Mouse (Mus musculus) MEL (cell line): ENCODE measurements around the gene Stat5a. TPM values are rescaled to one million over a fixed set of nuclear protein-coding genes. Genes with fewer than 3 reads are reported as not detected.
A peak's percentile ranks its signal among the peaks of the same experiment; 100 is the strongest.

ENCODE experiments used
- DNase-seq: peaks from one replicate; pipeline ENCODE4 v3.0.0; 2011; ENCODE audit warnings: low read depth, low spot score
- H3K27ac ChIP-seq: 2 replicates; pipeline ENCODE4 v1.5.1; 2012; ENCODE audit warnings: low read depth, mild to moderate bottlenecking, control low read depth, low read length, moderate library complexity; ENCODE audit not compliant: control insufficient read depth
- H3K27me3 ChIP-seq, 2 experiments: fragments of 150-350 bp in 1 of 2; sonication (generic) in 1 of 2; 2 replicates each; pipeline ENCODE4 v1.6.1; 2012; ENCODE audit warnings: low read length in 2 of 2, mild to moderate bottlenecking in 2 of 2, improper control_type of control experiment in 1 of 2, moderate library complexity in 1 of 2; ENCODE audit not compliant: insufficient read depth in 2 of 2, control insufficient read depth in 1 of 2
- H3K36me3 ChIP-seq, 2 experiments: 2 replicates each; pipeline ENCODE4 v1.6.1; 2012 to 2014; ENCODE audit warnings: low read length in 2 of 2, improper control_type of control experiment in 1 of 2, inconsistent platforms in 1 of 2, mild to moderate bottlenecking in 1 of 2; ENCODE audit not compliant: insufficient read depth in 2 of 2, control insufficient read depth in 1 of 2
- H3K4me1 ChIP-seq, 2 experiments: fragments of 150-350 bp in 1 of 2; sonication (generic) in 1 of 2; 2 replicates each; pipeline ENCODE4 v1.6.1; 2012; ENCODE audit warnings: low read length in 2 of 2, improper control_type of control experiment in 1 of 2, mild to moderate bottlenecking in 1 of 2; ENCODE audit not compliant: insufficient read depth in 2 of 2, control insufficient read depth in 1 of 2
- H3K4me3 ChIP-seq, 2 experiments: fragments of 150-350 bp in 1 of 2; sonication (generic) in 1 of 2; 2 replicates each; pipeline ENCODE4 v1.5.1; 2012; ENCODE audit warnings: low read depth in 2 of 2, low read length in 2 of 2, mild to moderate bottlenecking in 2 of 2, moderate library complexity in 2 of 2, control low read depth in 1 of 2, improper control_type of control experiment in 1 of 2; ENCODE audit not compliant: control insufficient read depth in 1 of 2, insufficient read depth in 1 of 2
- H3K79me2 ChIP-seq: 2 replicates; pipeline ENCODE4 v1.6.1; 2012; ENCODE audit warnings: mild to moderate bottlenecking, low read length, moderate library complexity; ENCODE audit not compliant: control insufficient read depth, poor library complexity, insufficient read depth
- H3K9ac ChIP-seq: 2 replicates; pipeline ENCODE4 v1.6.1; 2012; ENCODE audit warnings: low read depth, mild to moderate bottlenecking, control low read depth, low read length, moderate library complexity; ENCODE audit not compliant: control insufficient read depth, poor library complexity, severe bottlenecking
- H3K9me3 ChIP-seq: fragments of 150-350 bp; sonication (generic); replicated peaks from 2 replicates; pipeline ENCODE4 v1.6.1; 2012; ENCODE audit warnings: mild to moderate bottlenecking, low read length, improper control_type of control experiment, moderate library complexity; ENCODE audit not compliant: insufficient read depth
- BHLHE40 ChIP-seq: IDR thresholded peaks from 2 replicates; pipeline ENCODE4 v1.6.1; 2012; ENCODE audit warnings: low read depth, mild to moderate bottlenecking, inconsistent platforms, low read length, improper control_type of control experiment, borderline replicate concordance
- CHD1 ChIP-seq: IDR thresholded peaks from 2 replicates; pipeline ENCODE4 v1.6.1; 2012; ENCODE audit warnings: low read depth, mild to moderate bottlenecking, inconsistent platforms, low read length, improper control_type of control experiment
- CHD2 ChIP-seq: IDR thresholded peaks from 2 replicates; pipeline ENCODE4 v1.6.1; 2011; ENCODE audit warnings: low read length, improper control_type of control experiment
- CTCF ChIP-seq, 3 experiments: IDR thresholded peaks in 2 of 3; conservative IDR thresholded peaks in 1 of 3; 2 replicates each; pipeline ENCODE4 v1.5.1; 2011 to 2012; ENCODE audit warnings: low read length in 3 of 3, low read depth in 2 of 3, mild to moderate bottlenecking in 2 of 3, improper control_type of control experiment in 1 of 3, inconsistent platforms in 1 of 3, mixed read lengths in 1 of 3, moderate library complexity in 1 of 3; ENCODE audit not compliant: control insufficient read depth in 1 of 3, insufficient read depth in 1 of 3, poor library complexity in 1 of 3, severe bottlenecking in 1 of 3
- E2F4 ChIP-seq: IDR thresholded peaks from 2 replicates; pipeline ENCODE4 v1.6.1; 2011; ENCODE audit warnings: low read depth, low read length, improper control_type of control experiment, borderline replicate concordance
- ELF1 ChIP-seq: IDR thresholded peaks from 2 replicates; pipeline ENCODE4 v1.6.1; 2014; ENCODE audit warnings: low read depth, mild to moderate bottlenecking, inconsistent platforms, low read length, improper control_type of control experiment, moderate library complexity
- EP300 ChIP-seq, 2 experiments: IDR thresholded peaks; 2 replicates each; pipeline ENCODE4 v1.6.1; 2011; ENCODE audit warnings: improper control_type of control experiment in 2 of 2, low read length in 2 of 2, low read depth in 1 of 2, mild to moderate bottlenecking in 1 of 2
- ETS1 ChIP-seq: IDR thresholded peaks from 2 replicates; pipeline ENCODE4 v1.6.1; 2012; ENCODE audit warnings: low read depth, mild to moderate bottlenecking, inconsistent platforms, low read length, improper control_type of control experiment, moderate library complexity
- GABPA ChIP-seq: IDR thresholded peaks from 2 replicates; pipeline ENCODE4 v1.6.1; 2012; ENCODE audit warnings: low read depth, mild to moderate bottlenecking, inconsistent platforms, low read length, improper control_type of control experiment, moderate library complexity
- GATA1 ChIP-seq: IDR thresholded peaks from 2 replicates; pipeline ENCODE4 v1.6.1; 2011; ENCODE audit warnings: low read depth, low read length, improper control_type of control experiment
- HCFC1 ChIP-seq: IDR thresholded peaks from 2 replicates; pipeline ENCODE4 v1.6.1; 2012; ENCODE audit warnings: low read depth, mild to moderate bottlenecking, inconsistent platforms, low read length, improper control_type of control experiment, moderate library complexity
- JUND ChIP-seq: IDR thresholded peaks from 2 replicates; pipeline ENCODE4 v1.6.1; 2011; ENCODE audit warnings: low read depth, mild to moderate bottlenecking, improper control_type of control experiment, low read length
- KAT2A ChIP-seq: conservative IDR thresholded peaks from 2 replicates; pipeline ENCODE4 v1.6.1; 2012; ENCODE audit warnings: low read depth, low read length, improper control_type of control experiment, inconsistent platforms
- MAFK ChIP-seq: IDR thresholded peaks from 2 replicates; pipeline ENCODE4 v1.6.1; 2011; ENCODE audit warnings: low read depth, mild to moderate bottlenecking, low read length, improper control_type of control experiment, borderline replicate concordance
- MAX ChIP-seq: IDR thresholded peaks from 2 replicates; pipeline ENCODE4 v1.6.1; 2011; ENCODE audit warnings: low read length, improper control_type of control experiment
- MAZ ChIP-seq: IDR thresholded peaks from 2 replicates; pipeline ENCODE4 v1.6.1; 2012; ENCODE audit warnings: low read depth, mild to moderate bottlenecking, inconsistent platforms, low read length, improper control_type of control experiment
- MEF2A ChIP-seq: IDR thresholded peaks from 2 replicates; pipeline ENCODE4 v1.6.1; 2014; ENCODE audit warnings: low read depth, mild to moderate bottlenecking, inconsistent platforms, low read length, improper control_type of control experiment; ENCODE audit not compliant: poor library complexity, insufficient replicate concordance, severe bottlenecking; ENCODE audit errors: extremely low read depth
- MXI1 ChIP-seq: IDR thresholded peaks from 2 replicates; pipeline ENCODE4 v1.6.1; 2011; ENCODE audit warnings: mild to moderate bottlenecking, low read depth, low read length, improper control_type of control experiment
- MYB ChIP-seq: IDR thresholded peaks from 2 replicates; pipeline ENCODE4 v1.6.1; 2011; ENCODE audit warnings: mild to moderate bottlenecking, low read depth, low read length, improper control_type of control experiment
- MYC ChIP-seq: IDR thresholded peaks from 2 replicates; pipeline ENCODE4 v1.6.1; 2011; ENCODE audit warnings: low read depth, mild to moderate bottlenecking, low read length, improper control_type of control experiment, moderate library complexity
- NELFE ChIP-seq: IDR thresholded peaks from 2 replicates; pipeline ENCODE4 v1.6.1; 2011; ENCODE audit warnings: low read depth, low read length, improper control_type of control experiment
- NRF1 ChIP-seq: IDR thresholded peaks from 2 replicates; pipeline ENCODE4 v1.6.1; 2014; ENCODE audit warnings: low read depth, mild to moderate bottlenecking, inconsistent platforms, low read length, improper control_type of control experiment, moderate library complexity; ENCODE audit not compliant: poor library complexity, insufficient read depth, severe bottlenecking
- POLR2A ChIP-seq, 2 experiments: IDR thresholded peaks; 2 replicates each; pipeline ENCODE4 v1.6.1; 2011 to 2012; ENCODE audit warnings: low read length in 2 of 2, mild to moderate bottlenecking in 2 of 2, control low read depth in 1 of 2, improper control_type of control experiment in 1 of 2, low read depth in 1 of 2, moderate library complexity in 1 of 2; ENCODE audit not compliant: control insufficient read depth in 1 of 2, insufficient read depth in 1 of 2, poor library complexity in 1 of 2
- POLR2AphosphoS2 ChIP-seq: IDR thresholded peaks from 2 replicates; pipeline ENCODE4 v1.6.1; 2011; ENCODE audit warnings: low read length, improper control_type of control experiment
- POLR2AphosphoS5 ChIP-seq: IDR thresholded peaks from 2 replicates; pipeline ENCODE4 v1.6.1; 2012; ENCODE audit warnings: low read depth, borderline replicate concordance, mild to moderate bottlenecking, inconsistent platforms, low read length, moderate library complexity, mixed read lengths
- RAD21 ChIP-seq: IDR thresholded peaks from 2 replicates; pipeline ENCODE4 v1.6.1; 2011; ENCODE audit warnings: mild to moderate bottlenecking, low read depth, low read length, improper control_type of control experiment
- RCOR1 ChIP-seq: IDR thresholded peaks from 2 replicates; pipeline ENCODE4 v1.6.1; 2012; ENCODE audit warnings: low read depth, mild to moderate bottlenecking, inconsistent platforms, low read length, improper control_type of control experiment
- SIN3A ChIP-seq: IDR thresholded peaks from 2 replicates; pipeline ENCODE4 v1.6.1; 2012; ENCODE audit warnings: low read length, improper control_type of control experiment, inconsistent platforms
- SMC3 ChIP-seq: IDR thresholded peaks from 2 replicates; pipeline ENCODE4 v1.6.1; 2011; ENCODE audit warnings: low read depth, low read length, improper control_type of control experiment
- TAL1 ChIP-seq: IDR thresholded peaks from 2 replicates; pipeline ENCODE4 v1.6.1; 2012; ENCODE audit warnings: mild to moderate bottlenecking, inconsistent platforms, low read length, moderate library complexity, mixed read lengths
- TBP ChIP-seq: IDR thresholded peaks from 2 replicates; pipeline ENCODE4 v1.8.0; 2011; ENCODE audit warnings: low read depth, low read length, improper control_type of control experiment
- TCF12 ChIP-seq: IDR thresholded peaks from 2 replicates; pipeline ENCODE4 v1.6.1; 2014; ENCODE audit warnings: low read depth, mild to moderate bottlenecking, inconsistent platforms, low read length, improper control_type of control experiment, moderate library complexity
- UBTF ChIP-seq: IDR thresholded peaks from 2 replicates; pipeline ENCODE4 v1.6.1; 2012; ENCODE audit warnings: low read depth, mild to moderate bottlenecking, inconsistent platforms, low read length, improper control_type of control experiment, moderate library complexity, borderline replicate concordance; ENCODE audit not compliant: insufficient read depth
- USF1 ChIP-seq: IDR thresholded peaks from 2 replicates; pipeline ENCODE4 v1.6.1; 2014; ENCODE audit warnings: low read depth, mild to moderate bottlenecking, inconsistent platforms, low read length, improper control_type of control experiment, moderate library complexity
- ZC3H11A ChIP-seq: IDR thresholded peaks from 2 replicates; pipeline ENCODE4 v1.6.1; 2012; ENCODE audit warnings: low read depth, mild to moderate bottlenecking, inconsistent platforms, low read length, improper control_type of control experiment
- ZKSCAN1 ChIP-seq: IDR thresholded peaks from 2 replicates; pipeline ENCODE4 v1.6.1; 2012; ENCODE audit warnings: low read depth, mild to moderate bottlenecking, inconsistent platforms, low read length, improper control_type of control experiment, moderate library complexity
- ZMIZ1 ChIP-seq: IDR thresholded peaks from 2 replicates; pipeline ENCODE4 v1.6.1; 2012; ENCODE audit warnings: low read depth, mild to moderate bottlenecking, inconsistent platforms, low read length, improper control_type of control experiment, moderate library complexity
- ZNF384 ChIP-seq: IDR thresholded peaks from 2 replicates; pipeline ENCODE4 v1.6.1; 2012; ENCODE audit warnings: low read depth, mild to moderate bottlenecking, inconsistent platforms, low read length, improper control_type of control experiment
- polyA plus RNA-seq, 2 experiments: library from polyadenylated mRNA; stranded (reverse) in 1 of 2; unstranded in 1 of 2; fragments of >175 nt in 1 of 2; fragments of >200 nt in 1 of 2; gene quantifications; 2 replicates each; pipeline versions ENCODE4 v1.2.1 to v1.2.4; 2012; ENCODE audit warnings: low replicate concordance in 2 of 2, low read depth in 1 of 2; ENCODE audit not compliant: insufficient read length in 2 of 2, insufficient read depth in 1 of 2, missing spikeins in 1 of 2
- total RNA-seq: library from RNA; depleted of rRNA; stranded (reverse); fragments of 300-350 nt; gene quantifications from 2 replicates; pipeline ENCODE4 v1.2.3, GENCODE M21; 2012

The Stat5a gene
- total and polyA plus RNA-seq, 3 experiments, result 54.2 to 86.8 TPM; not detected in 1

- Histone ChIP-seq H3K79me2 (peaks cover 12% of the 10 kb centered on the region), H3K36me3 (peaks cover 11 to 24% of the 10 kb centered on the region in 2 experiments), H3K9me3 (no peaks in the 10 kb centered on the region), H3K4me1 (peaks cover 10 to 18% of the 10 kb centered on the region in 2 experiments), H3K27me3 (no peaks in the 10 kb centered on the region), H3K27ac (peak overlapping the region; percentile 43), H3K9ac (no peak overlapping the region), H3K4me3 (no peak overlapping the region)
- peak; percentile 75 for DNase-seq
- TF ChIP-seq TCF12 (peak; percentile 71), MXI1 (peak; percentile 60), CHD2 (no peak), SMC3 (peak; percentile 68), ZC3H11A (peak; percentile 66), ETS1 (peak; percentile 75), POLR2AphosphoS5 (no peak), POLR2AphosphoS2 (no peak), MEF2A (no peak), ZKSCAN1 (no peak), UBTF (no peak), MYB (no peak), GABPA (no peak), HCFC1 (peak; percentile 56; the same call in 1 of the 2 replicates), USF1 (peak; percentile 48; the same call in 1 of the 2 replicates), MAFK (0 out of 2 replicates have a peak, but pooled peaks have one; percentile 23), NELFE (no peak), MAZ (peak; percentile 68; the same call in 1 of the 2 replicates), GATA1 (peak; percentile 89), BHLHE40 (peak; percentile 90; the same call in 1 of the 2 replicates), CTCF (IDR thresholded peaks at IDR 0.05 in 2 of 3, conservative IDR thresholded peaks at IDR 0.05 in 1 of 3; ENCODE audit: control insufficient read depth in 1 of 3, insufficient read depth in 1 of 3, low read depth in 2 of 3, low read length in 3 of 3, poor library complexity in 1 of 3, severe bottlenecking in 1 of 3) (peak in 2 of 3 experiments; percentile 14 to 63; a peak in 3 of 6 replicates), TAL1 (0 out of 2 replicates have a peak, but pooled peaks have one; percentile 6), JUND (no peak), TBP (no peak), CHD1 (no peak), EP300 (IDR thresholded peaks at IDR 0.05; ENCODE audit: low read depth in 1 of 2, low read length in 2 of 2) (peak; percentile 75 to 85), MYC (peak; percentile 75; the same call in 1 of the 2 replicates), E2F4 (no peak), MAX (peak; percentile 75), NRF1 (no peak), POLR2A (IDR thresholded peaks at IDR 0.05; ENCODE audit: control insufficient read depth in 1 of 2, insufficient read depth in 1 of 2, low read depth in 1 of 2, low read length in 2 of 2, poor library complexity in 1 of 2) (no peak), RCOR1 (peak; percentile 68), ZMIZ1 (0 out of 2 replicates have a peak, but pooled peaks have one; percentile 32), ELF1 (peak; percentile 21; the same call in 1 of the 2 replicates), RAD21 (peak; percentile 48), KAT2A (no peak), SIN3A (peak; percentile 86), ZNF384 (peak; percentile 25; the same call in 1 of the 2 replicates)
Observed at GRCm38 (mm10) chr11:100865618-100866017, 6.5 kb downstream of the Stat5a start.
